Mouse (Mus musculus) stomach, postnatal 0 days (tissue): ENCODE measurements at regions not wholly inside any gene's neighbourhood (a gene's known extent, or its start where the extent isn't known, plus 50 kb on each side); places are given as distances from the start of the nearest gene placed in this dataset.
"Not testable (repeated sequence)": the region's sequence is repeated elsewhere in the genome, so short reads cannot be mapped to it uniquely, and the experiment has no call there.

Source experiments
- ATAC-seq: fragments of 200-750 bp; cut with Nextera tagmentation; 2 replicates; pipeline ENCODE4 v1.8.0; 2017; ENCODE audit not compliant: low FRiP score, low TSS enrichment
- DNase-seq: peaks from one replicate; pipeline ENCODE4 v3.0.0-alpha.2; 2016; ENCODE audit warnings: low spot score
- H3K27ac ChIP-seq: fragments of 300-500 bp; sonication (generic); replicated peaks from 2 replicates; pipeline ENCODE4 v1.5.1; 2014; ENCODE audit warnings: mild to moderate bottlenecking, control low read depth
- H3K27me3 ChIP-seq: fragments of 300-500 bp; sonication (generic); 2 replicates; pipeline ENCODE4 v1.6.1; 2014; ENCODE audit warnings: low read length; ENCODE audit not compliant: control insufficient read depth, insufficient read depth
- H3K36me3 ChIP-seq: fragments of 300-500 bp; sonication (generic); 2 replicates; pipeline ENCODE4 v1.6.1; 2014; ENCODE audit warnings: low read length, mixed read lengths; ENCODE audit not compliant: control insufficient read depth, insufficient read depth
- H3K4me1 ChIP-seq: fragments of 300-500 bp; sonication (generic); replicated peaks from 2 replicates; pipeline ENCODE4 v1.6.1; 2014; ENCODE audit warnings: antibody characterized with exemption; ENCODE audit not compliant: control insufficient read depth, insufficient read depth
- H3K4me2 ChIP-seq: fragments of 300-500 bp; sonication (generic); replicated peaks from 2 replicates; pipeline ENCODE4 v1.6.1; 2014; ENCODE audit warnings: low read depth, mild to moderate bottlenecking, control low read depth, moderate library complexity
- H3K4me3 ChIP-seq: fragments of 300-500 bp; sonication (generic); 2 replicates; pipeline ENCODE4 v1.5.1; 2014; ENCODE audit warnings: low read depth, low read length, control low read depth
- H3K9ac ChIP-seq: fragments of 300-500 bp; sonication (generic); 2 replicates; pipeline ENCODE4 v1.6.1; 2014; ENCODE audit warnings: mild to moderate bottlenecking, low read length, control low read depth, mixed read lengths
- H3K9me3 ChIP-seq: fragments of 300-500 bp; sonication (generic); 2 replicates; pipeline ENCODE4 v1.6.1; 2016; ENCODE audit warnings: low read length; ENCODE audit not compliant: control insufficient read depth
- CTCF ChIP-seq: IDR thresholded peaks from 2 replicates; pipeline ENCODE4 v1.5.1; 2016; ENCODE audit warnings: antibody characterized with exemption, low read depth, mild to moderate bottlenecking, moderate library complexity
- EP300 ChIP-seq: optimal IDR thresholded peaks from 2 replicates; pipeline ENCODE3; 2016; ENCODE audit warnings: antibody characterized with exemption
- WGBS: fragments of 180-500 bp; shearing (Covaris S2); extraction: QIAGEN DNeasy Blood & Tissue Kit; methylation state at CpG from one replicate; pipeline ENCODE4 v1.1.7; 2014; 5-methylcytosine and 5-hydroxymethylcytosine counted together

DNA sequence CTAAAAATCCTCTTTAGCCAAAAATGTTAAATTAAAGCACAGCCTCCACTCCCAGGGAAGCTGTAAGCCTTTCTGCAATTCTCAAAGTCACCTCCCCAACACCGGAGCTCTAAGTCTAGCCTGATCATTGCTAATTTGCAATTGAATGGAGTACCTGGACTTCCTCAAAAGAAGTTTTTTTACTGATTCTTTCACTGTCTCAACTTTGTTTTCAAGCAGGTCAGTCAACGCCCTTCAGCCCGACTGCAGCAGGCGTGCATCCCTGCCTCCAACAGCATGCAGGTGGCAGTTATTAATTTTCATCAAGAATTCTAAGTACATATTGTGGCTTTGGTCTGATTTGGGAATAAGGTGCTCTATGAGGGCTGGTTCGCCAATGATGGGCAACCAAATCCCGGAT lies 589.0 kb upstream of the Cadm2 start:
- H3K36me3 ChIP-seq, H3K4me2 ChIP-seq, H3K27me3 ChIP-seq, H3K9ac ChIP-seq, DNase-seq, H3K4me3 ChIP-seq, H3K9me3 ChIP-seq, H3K27ac ChIP-seq, ATAC-seq, H3K4me1 ChIP-seq: not testable (repeated sequence)
- WGBS = 93% methylated on average over 6 of the region's 6 CpGs

GRCm38 (mm10) chr16:68204908-68205307 lies 584.2 kb upstream of the Cadm2 start:
- not testable (repeated sequence) for H3K4me3 ChIP-seq, H3K27ac ChIP-seq, H3K9me3 ChIP-seq, H3K27me3 ChIP-seq, H3K4me2 ChIP-seq, H3K9ac ChIP-seq, DNase-seq, H3K36me3 ChIP-seq, H3K4me1 ChIP-seq, ATAC-seq
- 38% methylated on average over 4 of the region's 4 CpGs for WGBS

DNA sequence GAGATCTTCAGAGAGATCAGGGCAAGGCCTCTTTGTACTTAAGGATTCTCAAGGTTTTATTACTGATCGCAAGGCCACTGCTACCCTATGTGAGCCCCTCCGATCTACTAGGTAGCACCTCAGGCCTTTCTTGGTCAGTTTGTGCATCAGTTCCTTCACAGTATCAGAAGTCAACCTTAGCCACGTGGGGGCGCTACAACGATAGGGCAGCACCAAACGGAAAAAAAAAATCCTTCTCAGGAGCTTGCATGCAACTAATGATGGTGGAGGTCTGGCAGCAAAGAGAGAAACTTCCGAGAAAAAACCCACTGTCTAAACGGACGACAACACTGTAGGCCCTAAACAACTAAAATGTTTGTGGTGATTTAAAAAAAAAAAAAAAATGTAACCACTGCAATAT lies 543.9 kb upstream of the Cadm2 start:
- Histone ChIP-seq H3K4me2 (no peak overlapping the region), H3K4me3 (no peak overlapping the region), H3K36me3 (no peaks in the 10 kb centered on the region), H3K9me3 (no peaks in the 10 kb centered on the region), H3K9ac (no peak overlapping the region), H3K27ac (no peak overlapping the region), H3K27me3 (no peaks in the 10 kb centered on the region), H3K4me1 (no peaks in the 10 kb centered on the region)
- TF ChIP-seq CTCF (0 out of 2 replicates have a peak, but pooled peaks have one; percentile 30), EP300 (no peak)
- DNase-seq (peak; percentile 14), ATAC-seq (no peak)
- WGBS = 48% methylated on average over 9 of the region's 9 CpGs

DNA sequence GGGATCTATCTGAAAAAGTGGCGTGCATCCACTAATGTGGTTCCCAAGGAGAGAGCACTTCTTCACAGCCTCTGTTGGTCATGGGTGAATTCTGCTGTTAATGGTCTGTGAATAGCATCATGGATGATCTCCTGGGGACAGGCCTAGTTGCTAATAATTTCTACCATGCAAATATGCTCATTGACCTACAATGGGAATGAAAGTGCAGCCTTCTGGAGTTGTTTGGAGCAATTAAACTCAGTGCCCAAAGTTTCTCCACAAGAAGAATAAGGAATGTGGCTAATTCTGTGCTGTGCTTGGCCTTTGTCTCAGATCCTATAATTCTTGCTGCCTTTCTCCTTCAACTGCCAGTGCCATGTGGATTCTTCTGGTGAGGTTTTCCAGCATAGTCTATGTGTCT lies 532.8 kb upstream of the Cadm2 start:
- WGBS = 82% methylated on average over 1 of the region's 1 CpGs
- no peak for DNase-seq
- ATAC-seq = no peak
- Histone ChIP-seq H3K27me3 (no peaks in the 10 kb centered on the region), H3K9me3 (no peaks in the 10 kb centered on the region), H3K27ac (no peak overlapping the region), H3K9ac (no peak overlapping the region), H3K4me2 (no peak overlapping the region), H3K4me3 (no peak overlapping the region), H3K36me3 (no peaks in the 10 kb centered on the region), H3K4me1 (no peaks in the 10 kb centered on the region)
- TF ChIP-seq EP300 (no peak), CTCF (no peak)
